Mouse (Mus musculus): ENCODE results near the gene Olfr983. TPM values are rescaled to one million over a fixed set of nuclear protein-coding genes. Genes with fewer than 3 reads are reported as not detected.

The Olfr983 gene
- not detected in 2 replicates for polyA plus RNA-seq (2015; fragmentation: Nextera tagmentation; extraction: Ambion mirVana)

DNA sequence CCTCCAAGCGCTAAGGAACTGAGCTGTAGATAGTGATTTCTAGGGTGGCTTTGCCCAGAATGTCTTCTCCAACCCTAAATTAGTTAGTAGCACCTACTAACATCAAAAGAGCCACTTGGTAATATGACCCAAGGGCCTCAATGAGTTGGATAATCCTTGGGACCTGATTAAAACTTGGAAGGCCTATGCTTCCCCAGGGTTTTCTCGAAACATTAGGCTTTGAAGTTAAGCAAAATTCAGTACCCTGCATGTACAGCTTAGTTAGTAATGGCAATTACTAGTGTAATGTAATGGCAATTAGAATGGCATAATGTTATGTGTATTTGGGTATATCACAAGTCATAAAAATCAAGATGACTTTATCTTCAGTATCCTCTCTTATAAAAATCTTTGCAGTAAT lies at the start of gene Olfr983:
Gene Olfr983, minus strand, starts transcription at position 101 of the 400 bp plus-strand sequence.
- ATAC-seq (ENCODE audit: low read depth) = no peak
- WGBS = 77% methylated on average over 2 of the region's 2 CpGs
- H3K9ac ChIP-seq (ENCODE audit: low read length) = no peak within 1 kb of the TSS
- H3K4me3 ChIP-seq (ENCODE audit: low read length) = no peak within 1 kb of the TSS
- H3K9me3 ChIP-seq (ENCODE audit: control insufficient read depth, low read length) = no peaks in the 10 kb centered on the region
- no peaks in the 10 kb centered on the region for H3K36me3 ChIP-seq (ENCODE audit: control insufficient read depth, insufficient read depth, low read length)
- no peak within 1 kb of the TSS for H3K4me2 ChIP-seq (ENCODE audit: low read depth, low read length)
- no peaks in the 10 kb centered on the region for H3K4me1 ChIP-seq (replicated peaks; ENCODE audit: control insufficient read depth, insufficient read depth, low read length)
- H3K27ac ChIP-seq (ENCODE audit: low read length) = no peak within 1 kb of the TSS
- H3K27me3 ChIP-seq (ENCODE audit: control insufficient read depth, insufficient read depth, low read depth, low read length) = no peaks in the 10 kb centered on the region

DNA sequence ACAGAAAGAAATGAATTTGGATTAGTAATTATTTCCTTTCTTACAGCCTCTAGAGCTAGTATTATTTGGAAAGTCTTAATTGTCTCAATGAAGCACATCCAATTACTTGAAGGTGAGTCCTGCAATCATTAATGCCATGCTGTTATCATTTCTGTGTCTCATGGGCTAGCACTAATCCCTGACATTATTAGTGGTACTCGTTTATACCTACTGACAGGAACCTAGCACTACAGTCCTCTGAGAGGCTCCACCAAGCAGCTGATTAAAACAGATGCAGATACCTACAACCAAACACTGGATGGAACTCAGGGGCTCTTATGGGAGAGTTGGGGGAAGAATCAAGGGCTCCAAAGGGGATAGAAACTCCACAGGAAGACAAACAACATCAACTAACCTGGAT lies 48.1 kb upstream of the Olfr983 start:
- Histone ChIP-seq H3K36me3 (ENCODE audit: control insufficient read depth, insufficient read depth, low read length) (no peaks in the 10 kb centered on the region), H3K27ac (ENCODE audit: low read length) (no peak overlapping the region), H3K4me1 (replicated peaks; ENCODE audit: control insufficient read depth, insufficient read depth, low read length) (no peaks in the 10 kb centered on the region), H3K4me3 (ENCODE audit: low read length) (no peak overlapping the region), H3K27me3 (ENCODE audit: control insufficient read depth, insufficient read depth, low read depth, low read length) (no peaks in the 10 kb centered on the region), H3K4me2 (ENCODE audit: low read depth, low read length) (no peak overlapping the region), H3K9ac (ENCODE audit: low read length) (no peak overlapping the region), H3K9me3 (ENCODE audit: control insufficient read depth, low read length) (no peaks in the 10 kb centered on the region)
- 59% methylated on average over 1 of the region's 1 CpGs for WGBS
- ATAC-seq (ENCODE audit: low read depth) = no peak

DNA sequence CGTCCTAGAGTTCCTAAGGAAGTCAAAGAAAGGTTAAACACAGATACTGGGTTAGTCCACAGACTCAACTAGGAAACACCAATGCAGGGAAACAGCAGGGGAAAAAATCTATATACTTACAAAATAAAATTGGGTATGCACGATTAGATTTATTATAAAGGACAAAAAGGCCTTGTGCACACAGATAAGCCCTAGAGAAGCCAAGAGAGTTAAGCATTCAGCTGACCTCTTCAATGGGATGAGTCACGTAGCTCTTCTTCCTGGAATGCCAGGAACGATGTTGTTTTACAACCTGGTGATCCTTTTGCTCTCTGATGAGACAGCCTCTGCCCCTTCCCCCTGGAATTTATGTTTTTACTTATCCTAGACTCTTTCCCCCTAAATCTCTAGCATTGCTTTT lies 46.1 kb upstream of the Olfr983 start:
- ATAC-seq (ENCODE audit: low read depth) = no peak
- no peaks in the 10 kb centered on the region for H3K4me1 ChIP-seq (replicated peaks; ENCODE audit: control insufficient read depth, insufficient read depth, low read length)
- no peak overlapping the region for H3K4me2 ChIP-seq (ENCODE audit: low read depth, low read length)
- H3K27ac ChIP-seq (ENCODE audit: low read length) = no peak overlapping the region
- H3K4me3 ChIP-seq (ENCODE audit: low read length) = no peak overlapping the region
- H3K27me3 ChIP-seq (ENCODE audit: control insufficient read depth, insufficient read depth, low read depth, low read length) = no peaks in the 10 kb centered on the region
- no peaks in the 10 kb centered on the region for H3K9me3 ChIP-seq (ENCODE audit: control insufficient read depth, low read length)
- WGBS = 49% methylated on average over 4 of the region's 4 CpGs
- H3K36me3 ChIP-seq (ENCODE audit: control insufficient read depth, insufficient read depth, low read length) = no peaks in the 10 kb centered on the region
- H3K9ac ChIP-seq (ENCODE audit: low read length) = no peak overlapping the region

DNA sequence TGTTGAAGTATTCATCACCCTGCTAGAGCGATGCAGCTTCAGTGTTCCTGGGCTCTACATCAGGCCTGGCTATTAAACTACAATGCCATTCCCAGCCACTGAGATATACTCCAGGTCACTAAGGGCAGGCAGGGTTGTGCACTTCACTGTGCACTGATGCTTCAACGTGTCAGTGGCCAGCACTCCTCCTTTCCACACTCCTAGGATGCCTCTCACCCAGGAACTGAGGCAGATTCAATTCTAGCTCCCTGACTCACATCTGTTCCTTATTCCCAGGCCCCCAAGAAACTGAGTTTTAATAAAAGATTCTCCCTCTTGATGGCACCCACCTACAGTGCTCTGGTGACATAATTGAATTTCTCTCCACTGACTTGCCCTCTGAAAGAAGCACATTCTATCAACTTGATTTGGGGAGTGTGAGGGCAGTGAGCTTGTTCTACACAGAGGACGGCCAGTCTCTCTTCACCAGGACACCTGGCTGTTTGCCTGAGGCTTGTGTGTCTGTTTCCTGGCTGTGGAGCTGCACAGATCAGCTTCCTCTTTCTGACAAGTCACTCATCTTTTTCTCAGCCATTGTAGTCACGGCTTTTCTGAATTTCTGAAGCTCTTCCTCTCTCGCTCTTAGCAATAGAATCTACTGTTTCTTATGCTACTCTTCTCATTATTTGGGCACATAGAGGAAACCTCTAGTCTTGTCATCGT lies 43.7 kb upstream of the Olfr983 start:
- H3K4me1 ChIP-seq (replicated peaks; ENCODE audit: control insufficient read depth, insufficient read depth, low read length) = no peaks in the 10 kb centered on the region
- H3K27me3 ChIP-seq (ENCODE audit: control insufficient read depth, insufficient read depth, low read depth, low read length) = no peaks in the 10 kb centered on the region
- H3K9ac ChIP-seq (ENCODE audit: low read length) = no peak overlapping the region
- no peaks in the 10 kb centered on the region for H3K36me3 ChIP-seq (ENCODE audit: control insufficient read depth, insufficient read depth, low read length)
- WGBS = 65% methylated on average over 6 of the region's 6 CpGs
- H3K4me3 ChIP-seq (ENCODE audit: low read length) = no peak overlapping the region
- H3K4me2 ChIP-seq (ENCODE audit: low read depth, low read length) = no peak overlapping the region
- H3K27ac ChIP-seq (ENCODE audit: low read length) = no peak overlapping the region
- H3K9me3 ChIP-seq (ENCODE audit: control insufficient read depth, low read length) = no peaks in the 10 kb centered on the region
- ATAC-seq (ENCODE audit: low read depth) = no peak

DNA sequence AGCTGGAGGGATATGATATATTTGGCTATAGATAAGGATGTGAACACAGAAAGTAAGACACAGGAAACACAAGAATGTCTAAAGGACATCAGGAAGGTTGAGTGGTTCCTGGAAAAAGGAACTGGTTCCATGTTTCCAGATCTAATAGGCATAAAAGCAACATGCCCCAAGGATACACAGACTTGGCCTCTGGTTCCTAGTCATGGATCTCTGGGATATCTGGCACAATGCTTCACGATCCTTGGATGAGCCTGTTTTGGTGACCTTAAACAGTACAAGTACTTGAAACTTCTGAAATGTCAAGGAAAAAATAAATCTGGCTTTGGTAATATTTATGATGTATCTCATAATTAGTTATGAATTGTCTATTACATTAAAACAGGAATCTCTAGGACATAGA lies 37.2 kb upstream of the Olfr983 start:
- WGBS = 78% methylated on average over 1 of the region's 1 CpGs
- Histone ChIP-seq H3K4me1 (replicated peaks; ENCODE audit: control insufficient read depth, insufficient read depth, low read length) (no peaks in the 10 kb centered on the region), H3K4me3 (ENCODE audit: low read length) (no peak overlapping the region), H3K36me3 (ENCODE audit: control insufficient read depth, insufficient read depth, low read length) (no peaks in the 10 kb centered on the region), H3K4me2 (ENCODE audit: low read depth, low read length) (no peak overlapping the region), H3K9me3 (ENCODE audit: control insufficient read depth, low read length) (no peaks in the 10 kb centered on the region), H3K9ac (ENCODE audit: low read length) (no peak overlapping the region), H3K27me3 (ENCODE audit: control insufficient read depth, insufficient read depth, low read depth, low read length) (no peaks in the 10 kb centered on the region), H3K27ac (ENCODE audit: low read length) (no peak overlapping the region)
- no peak for ATAC-seq (ENCODE audit: low read depth)

DNA sequence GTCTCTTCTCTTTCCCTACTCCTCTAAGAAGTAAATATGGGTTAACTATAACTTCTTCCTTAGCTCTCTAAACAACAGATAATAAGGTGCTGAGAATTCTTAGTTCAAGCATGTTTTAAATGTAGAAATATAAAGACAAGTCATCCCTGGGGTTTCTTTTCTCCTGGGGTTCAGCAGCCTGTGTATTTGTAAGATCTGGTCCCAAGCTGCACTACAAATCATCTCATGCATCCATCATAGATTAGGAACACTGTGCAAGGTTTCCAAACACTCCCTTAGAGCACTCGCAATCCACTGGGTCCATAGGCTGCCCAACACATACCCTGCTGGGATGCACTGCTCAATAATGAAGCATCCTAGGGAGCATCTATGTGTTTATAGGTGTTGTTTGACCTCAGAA lies 36.7 kb upstream of the Olfr983 start, which contains the start of gene Olfr985:
Gene Olfr985, minus strand, starts transcription at position 101 of the 400 bp plus-strand sequence.
- Histone ChIP-seq H3K4me1 (replicated peaks; ENCODE audit: control insufficient read depth, insufficient read depth, low read length) (no peaks in the 10 kb centered on the region), H3K4me3 (ENCODE audit: low read length) (no peak within 1 kb of the TSS), H3K27me3 (ENCODE audit: control insufficient read depth, insufficient read depth, low read depth, low read length) (no peaks in the 10 kb centered on the region), H3K27ac (ENCODE audit: low read length) (no peak within 1 kb of the TSS), H3K9ac (ENCODE audit: low read length) (no peak within 1 kb of the TSS), H3K4me2 (ENCODE audit: low read depth, low read length) (no peak within 1 kb of the TSS), H3K9me3 (ENCODE audit: control insufficient read depth, low read length) (no peaks in the 10 kb centered on the region), H3K36me3 (ENCODE audit: control insufficient read depth, insufficient read depth, low read length) (no peaks in the 10 kb centered on the region)
- ATAC-seq (ENCODE audit: low read depth) = no peak
- 76% methylated on average over 1 of the region's 1 CpGs for WGBS

DNA sequence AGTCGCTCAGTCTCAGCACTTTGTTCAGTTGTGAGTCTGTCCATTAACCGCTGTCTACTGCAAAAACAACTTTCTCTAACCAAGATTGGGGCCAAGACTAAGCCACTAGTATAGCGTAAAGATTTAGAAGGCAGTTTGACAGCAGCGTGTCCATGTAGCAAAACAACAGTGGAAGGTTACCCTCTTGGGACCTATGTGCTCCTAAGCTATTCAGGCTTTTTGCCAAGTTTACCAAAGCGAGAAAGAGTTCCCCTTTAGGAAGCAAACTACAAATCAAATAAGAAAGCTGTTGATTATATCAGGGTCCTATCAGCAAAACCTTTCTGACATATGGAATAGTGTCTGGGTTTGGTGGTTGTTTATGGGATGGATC lies 23.9 kb upstream of the Olfr983 start:
- Histone ChIP-seq H3K4me1 (replicated peaks; ENCODE audit: control insufficient read depth, insufficient read depth, low read length) (no peaks in the 10 kb centered on the region), H3K4me3 (ENCODE audit: low read length) (no peak overlapping the region), H3K27me3 (ENCODE audit: control insufficient read depth, insufficient read depth, low read depth, low read length) (no peaks in the 10 kb centered on the region), H3K9ac (ENCODE audit: low read length) (no peak overlapping the region), H3K27ac (ENCODE audit: low read length) (no peak overlapping the region), H3K4me2 (ENCODE audit: low read depth, low read length) (peak overlapping the region; percentile 5; the same call in 1 of the 2 replicates), H3K9me3 (ENCODE audit: control insufficient read depth, low read length) (no peaks in the 10 kb centered on the region), H3K36me3 (ENCODE audit: control insufficient read depth, insufficient read depth, low read length) (no peaks in the 10 kb centered on the region)
- WGBS = 58% methylated on average over 5 of the region's 5 CpGs
- no peak; the same call in 1 of the 2 replicates for ATAC-seq (ENCODE audit: low read depth)

DNA sequence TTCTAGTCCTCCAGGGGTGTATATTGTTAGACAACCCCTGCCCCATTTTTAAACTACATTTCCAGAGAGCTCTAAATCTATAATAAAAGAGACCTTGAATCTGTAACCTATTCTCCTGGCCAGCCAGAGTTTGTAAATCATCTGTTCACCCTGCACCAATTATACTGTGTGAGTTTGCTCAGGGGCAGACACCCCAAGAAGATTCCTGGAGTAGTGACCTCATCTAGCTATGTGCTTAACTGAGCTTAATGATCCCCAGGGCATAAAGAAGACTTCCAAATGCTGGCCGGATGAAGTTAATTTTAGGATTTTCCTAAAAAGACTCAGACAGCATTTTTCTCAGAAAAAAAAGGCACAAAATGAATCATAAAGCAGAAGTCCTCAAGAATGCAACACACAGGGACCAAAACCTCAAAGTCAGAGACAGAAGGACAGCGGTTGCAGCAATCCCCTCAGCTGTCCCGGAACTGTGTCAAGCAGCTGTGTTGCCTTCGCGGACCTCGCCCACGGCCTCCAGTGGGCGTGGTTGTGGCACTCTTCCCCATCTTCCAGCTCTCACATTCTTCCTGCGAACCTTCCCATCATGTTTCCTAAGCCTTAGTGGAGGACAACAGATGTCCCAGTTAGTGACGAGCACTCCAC lies 23.4 kb upstream of the Olfr983 start:
- Histone ChIP-seq H3K27me3 (ENCODE audit: control insufficient read depth, insufficient read depth, low read depth, low read length) (no peaks in the 10 kb centered on the region), H3K9me3 (ENCODE audit: control insufficient read depth, low read length) (no peaks in the 10 kb centered on the region), H3K36me3 (ENCODE audit: control insufficient read depth, insufficient read depth, low read length) (no peaks in the 10 kb centered on the region), H3K4me1 (replicated peaks; ENCODE audit: control insufficient read depth, insufficient read depth, low read length) (no peaks in the 10 kb centered on the region), H3K9ac (ENCODE audit: low read length) (no peak overlapping the region), H3K27ac (ENCODE audit: low read length) (no peak overlapping the region), H3K4me2 (ENCODE audit: low read depth, low read length) (peak overlapping the region; percentile 5; the same call in 1 of the 2 replicates), H3K4me3 (ENCODE audit: low read length) (no peak overlapping the region)
- peak; percentile 79 for ATAC-seq (ENCODE audit: low read depth)
- 45% methylated on average over 10 of the region's 10 CpGs for WGBS

DNA sequence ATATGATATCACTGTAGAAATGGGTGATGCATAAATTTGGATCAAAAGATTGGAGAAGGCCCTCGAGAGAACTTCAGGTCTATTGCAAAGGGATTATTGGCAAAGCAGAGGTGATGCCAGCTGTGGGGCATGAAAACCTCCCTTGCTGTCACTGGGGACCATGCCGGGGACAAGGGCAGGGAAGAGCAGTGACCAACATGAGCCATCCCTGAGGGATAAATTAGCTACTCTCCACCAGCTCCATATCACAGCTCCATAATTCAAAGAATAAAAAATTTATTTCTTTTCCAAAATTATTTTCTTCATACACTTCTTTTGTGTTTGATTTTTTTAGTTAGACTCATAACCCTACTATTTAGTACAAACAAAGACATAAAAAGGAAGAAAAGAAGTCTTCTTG lies 20.7 kb upstream of the Olfr983 start, which contains the start of gene Olfr984:
Gene Olfr984, minus strand, starts transcription at position 101 of the 400 bp plus-strand sequence.
- 75% methylated on average over 2 of the region's 2 CpGs for WGBS
- Histone ChIP-seq H3K36me3 (ENCODE audit: control insufficient read depth, insufficient read depth, low read length) (no peaks in the 10 kb centered on the region), H3K4me1 (replicated peaks; ENCODE audit: control insufficient read depth, insufficient read depth, low read length) (no peaks in the 10 kb centered on the region), H3K4me2 (ENCODE audit: low read depth, low read length) (no peak within 1 kb of the TSS), H3K9me3 (ENCODE audit: control insufficient read depth, low read length) (no peaks in the 10 kb centered on the region), H3K9ac (ENCODE audit: low read length) (no peak within 1 kb of the TSS), H3K4me3 (ENCODE audit: low read length) (no peak within 1 kb of the TSS), H3K27me3 (ENCODE audit: control insufficient read depth, insufficient read depth, low read depth, low read length) (no peaks in the 10 kb centered on the region), H3K27ac (ENCODE audit: low read length) (no peak within 1 kb of the TSS)
- no peak for ATAC-seq (ENCODE audit: low read depth)

All from lung, embryonic 16.5 days (tissue).